Mouse (Mus musculus) liver, adult 2 months (tissue): ENCODE data around the gene Tekt2.

ENCODE experiments used
- CTCF ChIP-seq: fragments of 200-500 bp; IDR thresholded peaks from 2 replicates; pipeline ENCODE4 v1.5.1; 2011; ENCODE audit warnings: low read depth, low read length, control low read depth
- POLR2A ChIP-seq: fragments of 200-500 bp; IDR thresholded peaks from 2 replicates; pipeline ENCODE4 v1.6.1; 2011; ENCODE audit warnings: low read length, control low read depth; ENCODE audit not compliant: insufficient read depth; ENCODE audit errors: extremely low read depth

- TF ChIP-seq POLR2A (no peak), CTCF (peak; percentile 25; the same call in 1 of the 2 replicates)
Measured at GRCm38 (mm10) chr4:126303877-126304276, 21.6 kb downstream of the Tekt2 start.
